Mouse (Mus musculus): ENCODE measurements around the gene Ing2.

Ing2 gene

DNA sequence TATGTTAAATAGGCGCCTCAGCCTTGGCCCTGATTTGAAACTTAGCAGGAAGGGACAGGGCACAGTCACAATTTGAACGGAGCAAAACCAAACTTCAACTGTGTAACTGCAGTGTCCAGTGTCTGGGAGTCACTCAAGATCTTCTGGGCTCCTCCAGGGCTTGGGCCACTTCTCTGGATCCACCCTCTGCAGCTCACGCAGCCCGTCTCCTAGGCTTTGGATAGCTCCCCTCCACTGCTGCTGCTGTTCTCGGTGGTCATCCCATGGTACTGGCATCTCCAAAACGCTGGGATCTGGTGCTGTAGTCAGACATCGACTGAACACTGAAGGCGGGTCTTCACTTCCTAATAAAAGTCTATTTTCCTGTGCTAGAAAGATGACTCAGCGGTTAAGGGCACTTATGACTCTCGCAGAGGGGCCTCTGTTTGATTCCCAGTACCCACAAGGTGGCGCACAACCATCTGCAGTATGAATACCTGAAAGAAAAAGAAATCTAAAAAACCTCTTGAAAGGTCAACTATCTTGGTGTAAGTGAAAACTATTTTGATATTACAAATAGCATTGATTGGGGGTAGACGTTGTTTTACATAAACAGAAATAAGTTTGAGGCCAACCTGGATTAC lies 14.5 kb upstream of the Ing2 start:
- TF ChIP-seq GATA4 (IDR thresholded peaks at IDR 0.05; ENCODE audit: insufficient replicate concordance, low read length), result no peak

DNA sequence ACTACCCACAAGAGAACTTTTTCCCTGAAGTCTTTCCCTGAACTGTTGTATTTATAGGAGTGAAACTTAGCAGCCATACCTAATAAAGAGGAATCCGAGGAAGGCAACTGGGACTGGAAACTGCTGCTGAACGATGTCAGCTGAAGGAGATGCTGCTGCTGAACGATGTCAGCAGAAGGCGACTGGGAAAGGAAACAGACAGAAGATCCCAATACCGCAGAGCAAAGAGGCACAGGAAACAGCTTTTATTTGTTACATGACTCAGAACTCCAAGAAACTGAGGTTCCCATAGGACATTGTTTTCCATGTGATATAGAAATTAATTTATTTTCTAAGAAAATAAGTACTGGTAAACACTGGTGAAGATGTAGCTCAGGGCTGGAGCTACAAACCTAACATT lies 9.1 kb upstream of the Ing2 start:
- no peak for TF ChIP-seq GATA4 (IDR thresholded peaks at IDR 0.05; ENCODE audit: insufficient replicate concordance, low read length)

DNA sequence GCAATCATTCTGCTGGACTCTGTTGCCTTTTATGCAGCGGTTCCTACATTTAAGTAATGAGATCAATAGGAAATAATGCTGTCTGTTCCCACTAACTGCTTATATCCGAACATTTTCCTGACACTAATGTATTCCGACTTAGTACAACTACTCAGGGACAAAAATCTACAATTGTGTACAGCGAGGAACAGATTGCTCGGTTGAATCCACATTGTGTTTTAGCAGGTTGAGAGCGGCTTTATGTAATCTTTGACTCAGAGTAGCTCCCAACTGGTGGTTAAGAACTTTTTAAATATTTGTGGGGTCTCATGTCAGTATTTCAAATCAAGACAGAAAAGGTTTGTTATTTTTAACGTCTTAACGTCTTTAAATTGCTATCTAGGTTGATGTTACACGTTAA lies 8.6 kb upstream of the Ing2 start:
- TF ChIP-seq GATA4 (IDR thresholded peaks at IDR 0.05; ENCODE audit: insufficient replicate concordance, low read length), result no peak

DNA sequence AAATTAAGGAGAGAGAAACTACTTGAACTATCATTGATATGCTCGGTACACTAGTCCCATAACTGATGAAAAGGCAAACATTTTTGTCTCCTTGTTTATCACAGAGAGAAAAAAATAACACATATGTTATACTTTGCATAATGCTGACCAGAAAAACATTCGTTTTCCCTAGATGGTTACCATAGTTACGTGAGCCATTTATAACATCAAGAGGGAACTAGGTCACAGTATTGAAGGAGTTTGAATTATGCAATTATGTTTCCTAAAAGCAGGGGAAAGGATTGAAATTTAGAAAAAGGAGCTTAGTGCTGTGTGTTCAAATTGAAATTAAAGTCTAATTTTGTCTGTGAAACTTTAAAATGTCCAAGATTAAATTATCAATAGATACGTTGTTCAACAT lies 5.0 kb upstream of the Ing2 start:
- TF ChIP-seq GATA4 (IDR thresholded peaks at IDR 0.05; ENCODE audit: insufficient replicate concordance, low read length), result no peak

DNA sequence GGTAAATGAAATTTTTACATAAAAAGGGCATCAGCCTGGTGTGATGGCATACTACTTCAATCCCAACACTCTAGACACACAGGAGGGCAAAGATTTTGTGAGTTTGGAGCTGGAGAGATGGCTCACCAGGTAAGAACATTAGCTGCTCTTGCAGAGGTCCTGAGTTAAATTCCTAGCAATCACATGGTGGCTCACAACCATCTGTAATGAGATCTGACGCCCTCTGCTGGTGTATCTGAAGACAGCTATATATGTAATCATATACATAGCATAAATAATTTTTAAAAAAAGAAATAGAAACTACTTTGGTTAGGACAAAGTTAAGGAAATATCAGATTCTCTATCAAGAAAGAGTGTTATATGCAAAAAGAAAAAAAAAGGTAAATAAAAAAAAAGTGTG lies 4.2 kb upstream of the Ing2 start:
- no peak for TF ChIP-seq GATA4 (IDR thresholded peaks at IDR 0.05; ENCODE audit: insufficient replicate concordance, low read length)

DNA sequence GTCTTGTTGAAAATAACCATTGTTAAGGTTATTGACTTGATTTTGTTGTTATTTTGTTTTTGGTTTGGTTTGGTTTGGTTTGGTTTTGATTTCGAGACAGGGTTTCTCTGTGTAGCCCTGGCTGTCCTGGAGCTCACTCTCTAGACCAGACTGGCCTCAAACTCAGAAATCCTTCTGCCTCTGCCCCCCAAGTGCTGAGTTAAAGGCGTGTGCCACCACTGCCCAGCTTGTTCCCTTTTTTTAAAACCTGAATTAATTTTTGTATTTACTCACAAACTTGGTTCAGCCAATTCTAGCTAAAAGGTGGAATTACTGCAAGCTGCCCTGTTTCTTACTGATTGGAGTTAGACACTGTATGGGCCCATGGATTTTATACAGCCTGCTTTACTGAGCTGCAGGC lies 1.3 kb upstream of the Ing2 start:
- no peak for TF ChIP-seq GATA4 (IDR thresholded peaks at IDR 0.05; ENCODE audit: insufficient replicate concordance, low read length)

DNA sequence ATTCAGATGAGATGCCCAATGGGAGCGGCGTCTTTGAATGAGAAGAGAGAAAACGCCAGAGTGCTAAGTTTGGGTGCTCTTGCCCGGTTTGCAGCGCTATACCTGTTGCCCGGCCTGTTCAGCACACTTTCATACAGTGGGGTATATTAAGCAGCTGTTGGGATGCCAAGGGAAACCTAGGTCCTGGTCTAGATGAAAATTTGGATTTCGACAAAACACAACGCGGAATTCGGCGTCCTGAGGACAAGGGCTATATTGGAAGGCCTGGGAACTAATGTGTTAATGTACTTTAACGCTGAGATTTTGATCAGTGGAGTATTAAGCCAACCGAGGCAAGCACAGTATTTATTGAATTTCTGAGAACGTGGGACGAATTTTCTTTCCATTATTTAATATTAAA lies 868 bp upstream of the Ing2 start:
- TF ChIP-seq GATA4 (IDR thresholded peaks at IDR 0.05; ENCODE audit: insufficient replicate concordance, low read length), result no peak

DNA sequence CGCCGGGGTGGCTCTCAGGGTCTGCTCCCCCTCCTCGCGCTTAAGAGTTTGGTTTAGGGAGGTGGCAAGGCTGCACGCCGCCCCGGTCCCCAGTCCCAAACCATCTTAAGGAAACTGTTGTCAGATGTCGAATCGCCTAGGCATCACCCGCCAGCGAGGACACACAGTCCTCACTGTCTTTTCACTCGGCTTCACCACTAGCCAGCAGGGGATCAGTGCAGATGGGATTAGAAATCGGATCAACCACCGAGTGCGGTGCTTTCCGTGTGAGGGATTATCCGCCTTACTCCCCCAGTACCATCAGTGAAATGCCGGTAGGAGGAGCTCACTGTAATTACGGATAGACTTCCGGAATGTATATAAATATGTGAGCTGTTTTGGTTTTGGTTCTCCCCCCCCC lies 430 bp upstream of the Ing2 start:
- TF ChIP-seq GATA4 (IDR thresholded peaks at IDR 0.05; ENCODE audit: insufficient replicate concordance, low read length), result no peak

DNA sequence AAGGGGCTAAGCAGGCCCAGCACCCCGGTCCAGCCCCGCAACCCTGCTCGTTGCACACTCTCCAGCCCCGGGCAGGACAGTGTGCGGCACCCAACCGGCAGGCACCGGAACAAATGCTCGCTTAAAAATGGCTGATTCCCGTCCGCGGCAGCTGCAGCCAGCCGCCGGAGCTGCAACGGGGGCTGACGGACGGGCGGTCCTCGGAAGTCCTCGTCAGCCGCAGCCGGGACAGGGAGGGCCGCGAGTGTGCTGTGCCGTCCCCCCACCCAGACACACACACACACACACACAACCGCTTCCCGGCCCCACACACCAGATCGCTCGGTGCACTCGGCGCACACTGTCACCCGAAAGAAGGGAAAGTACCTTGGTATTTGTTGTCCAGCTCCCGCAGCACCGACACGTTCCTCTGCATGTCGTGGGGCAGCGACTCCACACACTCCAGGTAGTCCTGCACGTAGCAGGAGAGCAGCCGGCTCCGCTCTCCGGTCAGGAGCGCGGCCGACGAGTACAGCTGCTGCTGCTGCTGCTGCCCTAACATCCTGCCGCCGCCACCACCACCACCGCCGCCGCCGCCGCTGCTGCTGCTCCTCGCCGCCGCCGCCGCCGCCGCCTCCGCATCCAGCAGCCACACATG lies 1.1 kb downstream of the Ing2 start:
- TF ChIP-seq GATA4 (IDR thresholded peaks at IDR 0.05; ENCODE audit: insufficient replicate concordance, low read length), result no peak

DNA sequence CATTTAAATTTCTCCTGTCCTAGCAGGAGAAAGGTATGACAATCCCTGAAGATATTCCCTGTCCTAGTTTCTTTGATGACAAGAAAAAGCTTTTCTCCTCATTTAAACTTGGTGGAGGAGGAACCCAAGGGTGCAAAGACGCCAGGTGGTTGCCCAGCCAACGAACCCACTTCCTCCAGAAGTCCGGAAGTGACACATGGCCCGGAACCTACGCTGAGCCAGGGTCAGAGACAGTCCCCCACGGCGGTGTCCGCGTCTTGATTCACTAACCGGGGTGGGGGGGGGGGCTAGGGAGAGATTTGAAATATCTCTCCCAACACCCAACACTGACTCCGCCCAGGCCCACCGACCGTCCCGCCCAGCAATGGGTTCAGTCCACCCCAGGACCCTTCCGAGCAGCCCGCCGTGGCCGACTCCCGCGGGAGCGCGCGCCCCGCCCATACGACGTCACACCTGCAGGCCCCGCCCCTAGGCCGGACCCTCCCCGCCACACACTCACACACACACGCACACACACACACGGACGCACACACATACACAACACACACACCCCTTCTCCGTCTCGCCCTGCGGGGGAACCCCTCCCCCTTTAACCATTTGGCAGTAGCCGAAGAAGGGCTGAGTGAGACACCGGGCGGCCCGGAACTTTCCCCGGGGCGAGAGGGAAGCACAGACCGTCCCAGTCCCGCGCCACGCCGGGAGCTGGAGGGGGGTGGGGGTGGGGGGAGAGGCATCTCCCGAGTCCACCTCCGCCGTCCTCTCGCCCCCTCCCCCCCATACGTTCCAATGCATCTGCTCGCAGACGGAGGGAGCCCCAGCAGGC lies 1.8 kb downstream of the Ing2 start:
- peak; percentile 35; the same call in 1 of the 2 replicates for TF ChIP-seq GATA4 (IDR thresholded peaks at IDR 0.05; ENCODE audit: insufficient replicate concordance, low read length)

DNA sequence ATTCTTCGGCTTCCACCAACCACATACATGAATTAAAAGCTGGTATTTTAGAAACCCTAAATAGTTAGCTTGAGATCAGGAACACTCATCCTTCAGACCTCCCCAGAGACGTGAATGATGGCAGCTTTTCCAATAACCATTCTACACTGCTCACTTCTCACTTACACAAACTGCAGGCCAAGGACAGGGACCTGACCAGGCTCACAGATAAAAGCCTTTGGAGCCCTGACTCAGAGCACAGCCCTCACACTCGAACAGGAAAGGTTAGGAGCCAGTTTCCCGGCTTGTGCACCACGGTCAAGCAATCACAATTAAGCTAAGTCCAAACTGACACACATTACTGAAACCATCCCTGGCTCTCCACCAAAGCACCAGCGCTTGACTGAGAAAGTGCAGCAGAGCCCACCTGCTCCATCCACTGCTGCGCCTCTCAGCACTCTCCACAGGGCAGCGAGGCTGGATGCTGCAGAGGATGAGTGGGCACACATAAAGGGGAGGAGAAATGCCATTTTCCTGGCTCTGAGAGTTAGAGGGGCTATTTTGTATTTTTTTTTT lies 11.0 kb downstream of the Ing2 start:
- no peak for TF ChIP-seq GATA4 (IDR thresholded peaks at IDR 0.05; ENCODE audit: insufficient replicate concordance, low read length)

DNA sequence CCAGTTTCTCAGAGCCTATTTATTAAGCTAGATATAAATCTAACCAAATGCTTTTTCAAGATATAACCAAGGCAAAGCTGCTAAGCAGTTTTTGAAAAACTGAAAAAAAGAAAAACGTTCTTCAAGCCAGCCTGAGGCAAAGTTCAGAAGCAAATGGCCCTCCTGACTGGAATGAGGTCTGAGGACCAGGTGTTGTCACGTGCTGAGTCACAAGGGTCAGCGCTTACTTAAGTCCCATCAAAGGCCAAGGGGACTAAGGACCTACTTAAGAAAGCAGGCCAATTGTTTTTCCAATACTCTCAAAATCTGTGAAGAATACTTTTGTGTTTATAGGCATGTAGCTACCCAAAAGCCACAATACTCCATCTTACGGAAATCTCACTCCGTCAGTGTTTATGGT lies 12.2 kb downstream of the Ing2 start:
- no peak for TF ChIP-seq GATA4 (IDR thresholded peaks at IDR 0.05; ENCODE audit: insufficient replicate concordance, low read length)

DNA sequence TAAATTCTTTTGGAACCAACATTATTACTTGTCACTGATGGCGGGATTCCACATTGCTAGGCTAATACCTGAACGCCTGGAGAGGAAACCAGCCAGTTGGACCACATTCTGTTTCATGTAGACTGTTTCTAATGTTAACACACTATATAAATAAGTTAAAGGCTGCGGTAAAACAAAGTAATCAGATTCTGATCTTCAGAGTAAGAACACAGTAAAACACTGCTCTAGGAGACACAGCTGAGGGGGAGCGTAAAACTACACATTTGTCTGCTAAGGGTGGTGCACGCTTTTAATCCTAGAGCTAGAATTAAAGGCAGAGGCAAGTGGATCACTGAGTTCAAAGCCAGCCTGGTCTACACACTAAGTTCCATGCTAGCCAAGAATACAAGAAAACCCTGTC lies 12.6 kb downstream of the Ing2 start:
- no peak for TF ChIP-seq GATA4 (IDR thresholded peaks at IDR 0.05; ENCODE audit: insufficient replicate concordance, low read length)

DNA sequence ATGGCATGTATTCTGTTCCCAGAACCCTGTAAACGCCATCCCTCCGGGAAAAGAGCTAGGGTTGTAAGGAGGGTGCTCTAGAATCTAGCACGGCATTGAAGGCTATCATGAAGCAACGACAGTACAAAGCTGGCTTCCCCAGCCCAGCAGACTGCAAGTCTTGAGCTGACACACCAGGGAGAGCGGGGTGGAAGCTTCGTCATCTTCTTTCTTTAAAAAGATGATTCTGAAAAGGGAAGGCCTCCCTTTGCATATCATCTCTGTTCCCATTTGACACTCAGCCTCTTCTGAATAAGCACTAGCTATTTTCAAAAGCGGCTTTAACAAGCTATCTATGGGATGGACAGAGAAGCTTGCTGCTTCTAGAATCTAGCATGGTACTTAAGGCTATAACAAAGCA lies 15.0 kb downstream of the Ing2 start:
- TF ChIP-seq GATA4 (IDR thresholded peaks at IDR 0.05; ENCODE audit: insufficient replicate concordance, low read length), result no peak

DNA sequence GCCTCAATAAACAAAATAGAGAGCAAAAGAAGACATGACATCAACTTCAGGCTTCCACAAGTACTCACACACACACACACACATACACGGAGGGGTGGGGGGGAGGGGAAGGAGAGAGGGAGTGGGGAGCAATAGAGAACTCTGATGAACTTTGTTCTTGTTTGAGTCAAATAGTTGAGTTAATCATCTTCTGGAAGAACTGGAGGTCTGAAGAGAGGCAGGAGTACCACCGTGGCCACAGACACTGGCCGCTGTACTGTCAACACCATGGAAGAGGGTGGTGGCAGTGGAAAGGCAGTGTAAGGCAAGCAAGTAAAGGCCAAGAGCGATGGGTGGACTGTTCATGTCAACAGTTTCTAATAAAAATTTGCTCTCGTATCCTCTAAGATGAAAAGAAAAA lies 15.9 kb downstream of the Ing2 start:
- no peak for TF ChIP-seq GATA4 (IDR thresholded peaks at IDR 0.05; ENCODE audit: insufficient replicate concordance, low read length)

DNA sequence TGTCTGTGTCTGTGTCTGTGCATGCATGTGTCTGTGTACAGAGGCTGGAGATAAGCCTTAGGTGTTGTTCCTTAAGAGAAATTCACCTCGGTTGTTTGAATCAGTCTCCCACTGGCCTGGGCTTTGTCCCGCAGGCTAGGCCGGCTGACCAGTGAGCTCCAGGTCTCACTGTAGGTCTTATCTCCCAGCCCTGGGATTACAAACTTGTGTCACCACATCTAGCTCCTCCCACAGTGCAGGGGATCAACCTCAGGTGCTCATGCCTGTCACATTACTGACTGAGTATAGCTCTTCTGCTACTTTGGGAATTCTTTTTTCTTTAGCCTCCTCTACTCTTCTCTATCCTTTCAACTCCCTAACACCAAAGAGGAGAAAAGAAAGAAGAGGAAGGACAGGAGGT lies 20.9 kb downstream of the Ing2 start:
- TF ChIP-seq GATA4 (IDR thresholded peaks at IDR 0.05; ENCODE audit: insufficient replicate concordance, low read length), result no peak

Measured in liver, adult (tissue).